Mouse (Mus musculus) limb, embryonic 13.5 days (tissue): ENCODE data around the gene Ociad1. TPM values are rescaled to one million over a fixed set of nuclear protein-coding genes. Genes with fewer than 3 reads are reported as not detected.
A peak's percentile ranks its signal among the peaks of the same experiment; 100 is the strongest.

Experiments used
- ATAC-seq: fragments of 200-750 bp; cut with Nextera tagmentation; 2 replicates; pipeline ENCODE4 v1.8.0; 2017; ENCODE audit warnings: low read depth, moderate number of reproducible peaks, moderate TSS enrichment; ENCODE audit not compliant: low FRiP score
- H3K27ac ChIP-seq: fragments of 300-500 bp; sonication (generic); 2 replicates; pipeline ENCODE4 v1.5.1; 2015; ENCODE audit warnings: inconsistent platforms, mild to moderate bottlenecking, moderate library complexity
- H3K27me3 ChIP-seq: fragments of 300-500 bp; sonication (generic); 2 replicates; pipeline ENCODE4 v1.6.1; 2015; ENCODE audit warnings: mild to moderate bottlenecking, inconsistent platforms
- H3K36me3 ChIP-seq: fragments of 300-500 bp; sonication (generic); 2 replicates; pipeline ENCODE4 v1.6.1; 2015; ENCODE audit warnings: inconsistent platforms, mild to moderate bottlenecking, moderate library complexity
- H3K4me1 ChIP-seq: fragments of 300-500 bp; sonication (generic); 2 replicates; pipeline ENCODE4 v1.6.1; 2015; ENCODE audit warnings: inconsistent platforms
- H3K4me2 ChIP-seq: fragments of 300-500 bp; sonication (generic); replicated peaks from 2 replicates; pipeline ENCODE4 v1.6.1; 2015; ENCODE audit warnings: inconsistent platforms, mild to moderate bottlenecking, moderate library complexity
- H3K4me3 ChIP-seq: fragments of 300-500 bp; sonication (generic); 2 replicates; pipeline ENCODE4 v1.5.1; 2015; ENCODE audit warnings: moderate library complexity, mild to moderate bottlenecking, inconsistent platforms
- H3K9ac ChIP-seq: fragments of 300-500 bp; sonication (generic); 2 replicates; pipeline ENCODE4 v1.6.1; 2015; ENCODE audit warnings: mild to moderate bottlenecking, inconsistent platforms
- H3K9me3 ChIP-seq: fragments of 300-500 bp; sonication (generic); 2 replicates; pipeline ENCODE4 v1.6.1; 2016; ENCODE audit warnings: inconsistent platforms
- WGBS: fragments of 180-500 bp; shearing (Covaris S2); methylation state at CpG from one replicate; pipeline ENCODE4 v1.1.7; 2015; 5-methylcytosine and 5-hydroxymethylcytosine counted together
- polyA plus RNA-seq: library from polyadenylated mRNA; unstranded; fragments of >200 nt; fragmentation: Nextera tagmentation; extraction: Ambion mirVana; gene quantifications from 2 replicates; pipeline ENCODE4 v1.2.1, GENCODE M21; 2015

The Ociad1 gene
- 229 and 236 TPM in 2 replicates for polyA plus RNA-seq

- peak; percentile 100 for ATAC-seq
- peak within 1 kb of the TSS; percentile 94 for H3K9ac ChIP-seq
- peak within 1 kb of the TSS; percentile 72 for H3K4me2 ChIP-seq
- peaks cover 19% of the 10 kb centered on the region for H3K36me3 ChIP-seq
- peaks cover 9% of the 10 kb centered on the region for H3K4me1 ChIP-seq
- WGBS: under 1% methylated on average over 58 of the region's 58 CpGs
- no peaks in the 10 kb centered on the region for H3K27me3 ChIP-seq
- no peaks in the 10 kb centered on the region for H3K9me3 ChIP-seq
- H3K27ac ChIP-seq: peak within 1 kb of the TSS; percentile 90
- H3K4me3 ChIP-seq: peak within 1 kb of the TSS; percentile 96
Observed at GRCm38 (mm10) chr5:73292502-73293457, at the start of gene Ociad1. Gene Ociad1, plus strand, starts transcription at chr5:73292784.

GRCm38 (mm10) chr5:73244403-73244802, 48.2 kb upstream of the Ociad1 start:
- Histone ChIP-seq H3K27ac (no peak overlapping the region), H3K9ac (no peak overlapping the region), H3K36me3 (no peaks in the 10 kb centered on the region), H3K27me3 (no peaks in the 10 kb centered on the region), H3K4me3 (no peak overlapping the region), H3K4me1 (0 out of 2 replicates have a peak, but pooled peaks cover 3% of the 10 kb centered on the region), H3K9me3 (no peaks in the 10 kb centered on the region), H3K4me2 (no peak overlapping the region)
- no peak for ATAC-seq
- 84% methylated on average over 13 of the region's 13 CpGs for WGBS

- H3K9me3 ChIP-seq: no peaks in the 10 kb centered on the region
- no peak overlapping the region for H3K4me2 ChIP-seq
- no peaks in the 10 kb centered on the region for H3K36me3 ChIP-seq
- no peak overlapping the region for H3K27ac ChIP-seq
- no peak overlapping the region for H3K4me3 ChIP-seq
- H3K27me3 ChIP-seq: no peaks in the 10 kb centered on the region
- peaks cover 12% of the 10 kb centered on the region; the same call in 1 of the 2 replicates for H3K4me1 ChIP-seq
- H3K9ac ChIP-seq: no peak overlapping the region
- WGBS: 72% methylated on average over 6 of the region's 6 CpGs
- ATAC-seq: no peak
Observed at GRCm38 (mm10) chr5:73246414-73246813, 46.2 kb upstream of the Ociad1 start.

GRCm38 (mm10) chr5:73248211-73248610, 44.4 kb upstream of the Ociad1 start:
- Histone ChIP-seq H3K4me1 (peaks cover 12% of the 10 kb centered on the region; the same call in 1 of the 2 replicates), H3K36me3 (no peaks in the 10 kb centered on the region), H3K27ac (no peak overlapping the region), H3K9ac (no peak overlapping the region), H3K27me3 (no peaks in the 10 kb centered on the region), H3K4me2 (no peak overlapping the region), H3K9me3 (no peaks in the 10 kb centered on the region), H3K4me3 (no peak overlapping the region)
- 67% methylated on average over 8 of the region's 8 CpGs for WGBS
- ATAC-seq: no peak

- peaks cover 16% of the 10 kb centered on the region; the same call in 1 of the 2 replicates for H3K4me1 ChIP-seq
- H3K27me3 ChIP-seq: no peaks in the 10 kb centered on the region
- no peak overlapping the region for H3K4me3 ChIP-seq
- H3K4me2 ChIP-seq: no peak overlapping the region
- H3K36me3 ChIP-seq: no peaks in the 10 kb centered on the region
- ATAC-seq: no peak
- WGBS: 90% methylated on average over 4 of the region's 4 CpGs
- H3K9ac ChIP-seq: no peak overlapping the region
- H3K27ac ChIP-seq: no peak overlapping the region
- H3K9me3 ChIP-seq: no peaks in the 10 kb centered on the region
Observed at GRCm38 (mm10) chr5:73249341-73249740, 43.2 kb upstream of the Ociad1 start.

GRCm38 (mm10) chr5:73252739-73253138, 39.8 kb upstream of the Ociad1 start:
- no peak overlapping the region for H3K4me3 ChIP-seq
- H3K27ac ChIP-seq: no peak overlapping the region
- H3K4me2 ChIP-seq: no peak overlapping the region
- no peak overlapping the region for H3K9ac ChIP-seq
- H3K27me3 ChIP-seq: no peaks in the 10 kb centered on the region
- peaks cover 26% of the 10 kb centered on the region for H3K4me1 ChIP-seq
- ATAC-seq: no peak
- no peaks in the 10 kb centered on the region for H3K36me3 ChIP-seq
- no peaks in the 10 kb centered on the region for H3K9me3 ChIP-seq

GRCm38 (mm10) chr5:73254660-73255059, 37.9 kb upstream of the Ociad1 start:
- no peak for ATAC-seq
- peaks cover 23% of the 10 kb centered on the region for H3K4me1 ChIP-seq
- 50% methylated on average over 5 of the region's 5 CpGs for WGBS
- H3K4me3 ChIP-seq: peak overlapping the region; percentile 93
- H3K27me3 ChIP-seq: no peaks in the 10 kb centered on the region
- H3K9me3 ChIP-seq: no peaks in the 10 kb centered on the region
- no peak overlapping the region for H3K27ac ChIP-seq
- no peaks in the 10 kb centered on the region for H3K36me3 ChIP-seq
- H3K9ac ChIP-seq: peak overlapping the region; percentile 91; the same call in 1 of the 2 replicates
- H3K4me2 ChIP-seq: peak overlapping the region; percentile 72

GRCm38 (mm10) chr5:73255321-73256251, 37.0 kb upstream of the Ociad1 start:
- WGBS: under 1% methylated on average over 126 of the region's 129 CpGs

GRCm38 (mm10) chr5:73256352-73257065, 36.1 kb upstream of the Ociad1 start, which contains the start of gene Fryl:
Gene Fryl, minus strand, starts transcription at chr5:73256619.
- Histone ChIP-seq H3K9ac (peak within 1 kb of the TSS; percentile 91), H3K4me3 (peak within 1 kb of the TSS; percentile 93), H3K9me3 (no peaks in the 10 kb centered on the region), H3K4me1 (peaks cover 15% of the 10 kb centered on the region), H3K27me3 (no peaks in the 10 kb centered on the region), H3K27ac (peak within 1 kb of the TSS; percentile 91), H3K36me3 (no peaks in the 10 kb centered on the region), H3K4me2 (peak within 1 kb of the TSS; percentile 72)
- peak; percentile 98 for ATAC-seq
- 1% methylated on average over 44 of the region's 44 CpGs for WGBS

More at GRCm38 (mm10) chr5:73255321-73256251, 37.0 kb upstream of the Ociad1 start:
- Histone ChIP-seq H3K9ac (peak overlapping the region; percentile 91), H3K4me3 (peak overlapping the region; percentile 93), H3K27me3 (no peaks in the 10 kb centered on the region), H3K36me3 (no peaks in the 10 kb centered on the region), H3K4me1 (peaks cover 18% of the 10 kb centered on the region), H3K27ac (peak overlapping the region; percentile 91), H3K4me2 (peak overlapping the region; percentile 72), H3K9me3 (no peaks in the 10 kb centered on the region)
- ATAC-seq: peak; percentile 22

GRCm38 (mm10) chr5:73257096-73257495, 35.5 kb upstream of the Ociad1 start:
- peak; percentile 5 for ATAC-seq
- Histone ChIP-seq H3K4me2 (peak overlapping the region; percentile 70), H3K27ac (peak overlapping the region; percentile 17; the same call in 1 of the 2 replicates), H3K9me3 (no peaks in the 10 kb centered on the region), H3K36me3 (no peaks in the 10 kb centered on the region), H3K4me1 (peaks cover 15% of the 10 kb centered on the region), H3K4me3 (peak overlapping the region; percentile 93), H3K27me3 (no peaks in the 10 kb centered on the region), H3K9ac (peak overlapping the region; percentile 57; the same call in 1 of the 2 replicates)
- WGBS: 3% methylated on average over 11 of the region's 11 CpGs

GRCm38 (mm10) chr5:73257723-73258122, 34.9 kb upstream of the Ociad1 start:
- ATAC-seq: no peak
- peak overlapping the region; percentile 93 for H3K4me3 ChIP-seq
- H3K27me3 ChIP-seq: no peaks in the 10 kb centered on the region
- 56% methylated on average over 8 of the region's 8 CpGs for WGBS
- H3K9ac ChIP-seq: no peak overlapping the region
- no peaks in the 10 kb centered on the region for H3K36me3 ChIP-seq
- H3K9me3 ChIP-seq: no peaks in the 10 kb centered on the region
- peaks cover 15% of the 10 kb centered on the region for H3K4me1 ChIP-seq
- no peak overlapping the region for H3K27ac ChIP-seq
- H3K4me2 ChIP-seq: peak overlapping the region; percentile 70
